Mouse (Mus musculus) 3T3-L1 (cell line): ENCODE measurements around the gene S100b.
A peak's percentile ranks its signal among the peaks of the same experiment; 100 is the strongest.

ENCODE experiments used
- DNase-seq: peaks from one replicate; pipeline ENCODE4 v3.0.0-alpha.2; 2015; ENCODE audit warnings: low read depth, low spot score

The S100b gene

DNA sequence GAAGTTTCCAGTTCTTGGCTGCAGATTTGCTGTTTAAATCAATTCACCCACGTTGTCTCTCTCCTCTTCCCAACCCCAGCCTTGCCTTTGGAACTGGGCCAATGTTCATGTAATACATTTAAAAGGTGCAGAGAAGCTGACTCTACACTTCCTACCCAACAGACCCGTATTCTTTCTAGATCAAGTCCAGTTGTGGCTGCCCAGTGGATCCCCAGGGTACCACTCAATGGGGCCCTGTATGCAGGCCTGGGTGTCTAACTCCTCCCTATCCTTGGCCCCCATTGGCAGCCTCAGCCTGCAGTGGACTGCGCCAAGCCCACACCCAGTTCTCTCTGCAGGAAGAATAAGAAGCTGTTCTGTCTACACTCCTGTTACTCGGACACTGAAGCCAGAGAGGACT lies at the start of gene S100b:
Gene S100b, plus strand, starts transcription at position 318 of the 400 bp plus-strand sequence.
- peak; percentile 38 for DNase-seq

DNA sequence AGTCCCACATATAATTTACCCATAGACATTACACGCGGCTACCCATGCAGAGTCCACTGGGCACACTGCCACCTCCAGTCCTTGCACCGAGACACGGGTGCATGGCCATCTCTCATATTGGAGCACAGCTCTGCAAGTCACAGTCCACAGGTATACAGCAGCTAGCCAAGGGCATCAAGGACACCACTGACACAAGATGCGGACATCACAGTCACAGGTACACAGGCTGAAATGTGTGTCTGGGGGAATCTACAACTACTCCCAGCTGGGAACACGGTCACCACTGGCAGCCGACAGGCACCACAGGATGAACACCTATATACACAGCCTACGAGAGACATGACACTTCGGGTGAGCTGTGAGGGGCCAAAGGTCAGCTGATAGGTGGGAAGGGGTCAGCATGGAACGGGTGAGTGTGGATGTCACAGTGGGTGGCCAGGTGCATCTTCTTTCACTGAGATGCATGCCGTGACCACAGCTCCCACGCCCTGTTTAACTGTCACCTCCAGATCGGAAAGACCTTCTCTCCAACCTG lies 46.3 kb upstream of the S100b start:
- no peak for DNase-seq

DNA sequence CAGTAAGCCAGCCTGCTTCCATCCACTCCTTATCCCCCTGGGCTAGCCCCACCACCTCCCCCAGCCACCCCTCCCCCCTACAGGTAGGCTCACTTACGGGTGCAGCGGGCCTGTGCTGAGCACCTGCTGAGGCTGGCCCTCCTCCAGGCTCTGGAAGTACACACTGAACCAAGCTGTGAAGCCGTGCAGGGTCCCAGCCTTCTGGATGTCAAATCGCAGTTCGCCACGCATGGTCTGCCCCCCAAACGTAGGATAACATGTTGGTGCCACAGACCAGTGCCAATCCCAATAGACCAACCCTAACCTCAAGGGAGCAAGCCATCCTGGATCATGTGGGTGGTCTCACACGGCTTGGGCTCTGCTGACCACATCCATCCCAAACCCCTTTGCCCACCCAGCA lies 44.4 kb upstream of the S100b start:
- DNase-seq = no peak

DNA sequence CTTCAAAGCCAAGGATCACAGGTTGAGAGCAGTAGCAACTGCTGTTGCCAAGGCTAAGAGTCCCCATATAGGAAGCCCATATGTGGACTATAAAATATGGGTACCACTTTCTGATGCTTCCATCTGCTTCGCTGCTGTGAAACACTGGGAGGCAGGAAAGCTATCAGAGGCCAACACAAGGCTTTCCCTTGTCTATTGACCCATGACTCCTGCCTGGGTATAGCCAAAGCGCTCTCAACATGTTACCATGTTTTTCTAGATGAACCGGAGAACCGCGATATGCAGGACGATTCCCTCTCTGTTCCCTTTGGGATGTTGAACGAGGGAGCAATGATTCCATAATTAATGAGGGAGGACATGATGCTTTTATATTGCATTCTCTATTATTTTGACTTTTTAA lies 42.8 kb upstream of the S100b start:
- no peak for DNase-seq

DNA sequence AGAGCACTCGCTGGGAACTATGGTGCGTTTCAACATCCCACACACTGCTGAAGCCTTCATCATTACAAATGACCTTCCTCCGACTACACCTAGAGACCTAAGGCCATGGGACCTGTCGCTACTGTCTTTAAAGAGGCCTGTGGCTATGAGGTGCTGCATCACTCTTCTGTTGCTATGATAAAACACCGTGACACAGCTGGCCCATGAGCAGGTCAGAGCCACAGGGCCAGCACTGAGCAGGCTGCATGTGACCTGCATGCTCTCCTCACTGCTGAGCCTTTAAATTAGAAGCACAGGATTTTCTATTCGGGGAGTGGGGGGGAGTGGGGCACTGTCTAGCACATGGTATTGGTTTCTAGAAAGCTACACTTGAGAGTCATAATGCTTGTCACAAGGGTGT lies 41.5 kb upstream of the S100b start:
- no peak for DNase-seq

DNA sequence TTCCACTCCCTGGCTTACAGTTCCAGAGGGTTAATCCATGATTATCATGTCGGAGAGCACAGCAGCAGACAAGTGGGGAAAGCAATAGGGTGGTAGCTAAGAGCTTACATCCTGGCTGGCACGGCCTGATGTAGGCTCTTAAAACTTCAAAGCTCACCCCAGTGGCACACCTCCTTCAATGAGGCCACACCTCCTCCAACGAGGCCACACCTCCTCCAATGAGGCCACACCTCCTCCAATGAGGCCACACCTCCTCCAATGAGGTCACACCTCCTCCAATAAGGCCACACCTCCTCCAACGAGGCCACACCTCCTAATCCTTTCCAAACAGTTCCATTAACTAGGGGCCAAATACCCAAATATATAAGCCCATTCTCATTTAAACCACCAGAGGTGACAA lies 39.5 kb upstream of the S100b start:
- DNase-seq = no peak

DNA sequence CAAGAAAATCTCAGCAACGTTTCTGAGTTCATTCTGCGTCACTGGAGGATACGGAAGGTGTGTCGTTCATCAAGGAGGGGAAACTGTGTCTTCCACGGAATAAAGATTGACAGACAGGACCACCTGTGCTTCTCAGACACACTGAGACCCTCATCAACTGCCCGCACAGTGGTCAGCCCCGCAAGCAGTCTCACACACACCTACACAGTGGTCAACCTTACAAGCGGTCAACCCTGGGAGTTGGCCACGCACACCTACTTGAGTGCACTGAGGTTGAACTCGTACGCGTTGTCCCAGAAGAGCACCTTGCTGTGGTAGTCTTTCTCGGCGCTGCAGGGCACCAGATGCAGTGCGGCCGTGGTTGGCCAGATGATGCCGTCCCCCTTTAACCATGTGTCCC lies 36.6 kb upstream of the S100b start:
- DNase-seq = no peak

DNA sequence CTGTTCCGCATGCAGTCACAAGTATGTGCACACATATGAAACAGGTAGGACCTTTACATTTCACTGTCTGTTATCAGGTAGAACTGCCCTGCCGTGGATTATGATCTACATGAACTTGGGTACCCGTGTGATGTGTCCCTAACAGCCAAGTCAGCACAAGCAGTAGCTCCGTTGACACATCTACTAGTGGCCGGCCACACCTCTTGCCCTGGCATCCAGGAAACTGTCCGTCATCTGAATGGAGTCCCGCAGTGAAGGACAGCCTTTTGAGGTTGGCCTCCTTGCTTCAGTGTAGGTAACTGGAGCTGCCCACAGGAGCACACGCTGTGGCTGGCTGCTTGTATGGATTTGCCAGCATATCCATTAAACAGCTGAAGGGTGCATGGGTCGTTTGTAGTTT lies 35.4 kb upstream of the S100b start:
- DNase-seq = no peak

DNA sequence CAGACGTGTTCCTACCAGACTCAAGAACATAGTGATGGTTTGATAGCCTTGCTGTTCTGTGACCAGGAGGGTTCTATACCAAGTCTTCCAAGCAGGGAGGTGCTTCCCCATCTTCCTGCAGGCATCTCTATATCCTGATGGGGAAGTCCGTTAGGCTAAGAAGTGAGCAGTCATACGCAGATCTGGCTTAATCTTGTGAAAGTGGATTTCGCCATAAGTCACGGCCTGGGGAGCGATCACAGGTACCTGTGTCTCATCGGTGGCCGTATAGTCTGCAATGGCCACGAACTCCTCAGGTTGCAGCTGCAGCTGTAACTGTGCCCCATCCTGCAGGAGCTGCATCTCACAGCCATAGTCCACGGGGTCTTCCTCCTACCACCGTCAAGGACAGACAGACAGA lies 27.7 kb upstream of the S100b start:
- DNase-seq = no peak

DNA sequence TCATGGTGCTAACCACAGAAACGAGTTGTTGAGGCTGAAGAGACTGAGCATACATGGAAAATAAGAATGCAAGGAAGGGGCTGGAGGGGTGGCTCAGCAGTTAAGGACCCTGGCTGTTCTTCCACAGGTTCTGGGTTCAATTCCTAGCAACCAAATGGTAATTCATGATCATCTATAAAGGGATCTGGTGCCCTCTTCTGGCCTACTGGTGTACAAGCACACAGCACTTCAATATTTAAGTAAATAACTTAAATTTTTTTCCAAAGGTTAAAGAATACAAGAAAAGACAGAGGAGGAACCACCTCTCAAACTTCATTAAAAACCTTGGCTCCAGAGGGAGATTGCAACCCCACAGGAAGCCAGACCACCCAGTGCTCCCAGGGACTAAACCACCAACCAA lies 24.0 kb upstream of the S100b start:
- peak; percentile 33 for DNase-seq

DNA sequence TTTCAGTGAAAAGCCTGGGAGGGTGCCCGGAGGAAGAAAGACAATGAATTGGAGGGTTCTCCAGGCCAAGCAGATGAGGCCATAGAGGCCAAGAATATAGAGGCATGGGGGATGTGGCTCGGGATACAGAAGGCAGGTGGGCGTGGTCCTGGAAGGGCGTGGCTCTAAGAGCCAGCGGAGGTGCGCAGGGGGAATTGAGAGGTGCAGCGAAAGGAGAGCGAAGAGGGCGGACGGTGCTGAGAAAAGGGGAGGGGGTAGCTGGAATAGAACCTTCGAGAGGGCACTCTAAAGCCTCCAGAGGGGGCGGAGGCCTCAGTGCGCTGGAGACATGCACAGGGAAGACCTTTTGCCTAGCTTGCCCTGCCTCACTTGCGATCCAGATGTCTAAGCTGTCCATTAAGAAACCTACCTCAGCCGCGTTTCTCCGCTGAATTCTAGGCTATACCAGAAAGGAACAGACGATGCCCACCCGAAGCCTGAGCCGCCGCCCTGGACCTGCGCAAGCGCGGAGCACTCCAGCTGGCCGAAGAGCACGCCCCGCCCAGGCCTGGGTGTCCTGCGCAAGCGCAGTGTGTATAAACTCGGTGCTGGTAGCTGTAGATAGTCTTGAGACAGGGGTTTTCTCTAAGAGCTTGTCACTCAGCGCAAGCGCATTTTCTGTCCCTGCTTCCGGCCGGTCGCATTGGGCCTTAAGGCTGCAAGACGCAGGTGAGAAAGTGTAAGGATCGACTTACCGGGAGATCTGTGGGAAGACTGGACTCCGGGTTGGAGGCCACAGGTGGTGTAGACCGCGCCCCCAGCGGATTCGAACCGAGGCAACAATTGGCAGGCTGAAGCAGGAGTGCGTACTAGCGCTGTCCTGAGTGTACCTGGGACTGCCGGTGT lies 16.1 kb upstream of the S100b start, which contains the start of gene Prmt2:
Gene Prmt2, minus strand, starts transcription at position 525 of the 885 bp plus-strand sequence.
- peak; percentile 93 for DNase-seq

DNA sequence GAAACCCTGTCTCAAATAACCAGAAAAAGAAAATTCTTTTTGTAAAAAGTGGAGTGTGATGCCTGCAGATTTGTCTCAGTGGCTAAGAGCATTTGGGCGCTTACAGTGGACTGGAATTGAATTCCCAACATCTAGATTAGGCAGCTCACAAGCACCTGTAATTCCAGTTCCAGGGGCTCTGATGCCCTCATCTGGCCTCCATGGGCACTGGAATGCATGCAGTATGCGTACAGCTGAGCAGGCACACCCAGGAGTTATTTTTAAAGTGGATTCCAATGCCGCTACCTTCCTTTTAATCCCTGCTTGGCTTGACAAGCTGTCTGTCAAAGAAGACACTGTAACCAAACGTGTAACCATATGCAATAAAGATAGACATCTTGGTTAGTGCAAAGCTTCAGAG lies 14.3 kb upstream of the S100b start:
- DNase-seq = no peak

DNA sequence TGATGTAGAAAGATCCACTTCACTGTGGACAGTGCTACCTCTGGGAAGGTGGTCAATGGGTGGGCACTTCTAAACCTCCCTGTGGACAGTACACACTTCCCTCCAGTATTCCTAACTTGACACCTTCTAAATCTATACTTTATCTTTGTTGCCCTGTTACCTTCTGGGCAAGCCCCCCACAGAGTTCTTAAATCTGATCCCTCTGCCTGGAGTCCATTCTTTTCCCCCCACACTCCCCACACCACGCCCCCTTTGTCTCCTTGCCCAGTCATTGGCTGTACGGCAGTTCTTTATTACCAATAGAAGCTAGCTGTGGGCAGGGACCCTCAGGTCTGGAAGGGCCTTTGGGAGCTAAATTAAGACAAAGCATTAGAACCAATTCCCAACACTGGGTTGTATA lies 8.5 kb upstream of the S100b start:
- no peak for DNase-seq

DNA sequence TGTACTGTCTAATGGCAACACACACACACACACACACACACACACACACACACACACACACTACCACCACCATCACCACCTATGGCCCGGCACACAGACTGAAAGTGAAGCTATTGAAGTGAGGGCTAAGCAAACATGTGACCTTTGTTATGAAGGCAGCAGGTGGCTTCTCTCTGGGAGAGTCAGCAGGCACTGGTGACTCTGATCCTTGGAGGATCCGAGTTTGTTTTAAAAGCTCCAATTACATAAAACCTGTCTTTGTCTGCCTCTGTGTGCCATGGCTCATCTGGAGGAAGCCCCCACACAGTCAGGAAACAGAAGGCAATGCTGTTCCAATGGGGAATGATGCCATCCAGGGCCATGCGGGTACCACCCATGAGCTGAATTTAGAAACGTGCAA lies 7.1 kb upstream of the S100b start:
- DNase-seq = no peak

DNA sequence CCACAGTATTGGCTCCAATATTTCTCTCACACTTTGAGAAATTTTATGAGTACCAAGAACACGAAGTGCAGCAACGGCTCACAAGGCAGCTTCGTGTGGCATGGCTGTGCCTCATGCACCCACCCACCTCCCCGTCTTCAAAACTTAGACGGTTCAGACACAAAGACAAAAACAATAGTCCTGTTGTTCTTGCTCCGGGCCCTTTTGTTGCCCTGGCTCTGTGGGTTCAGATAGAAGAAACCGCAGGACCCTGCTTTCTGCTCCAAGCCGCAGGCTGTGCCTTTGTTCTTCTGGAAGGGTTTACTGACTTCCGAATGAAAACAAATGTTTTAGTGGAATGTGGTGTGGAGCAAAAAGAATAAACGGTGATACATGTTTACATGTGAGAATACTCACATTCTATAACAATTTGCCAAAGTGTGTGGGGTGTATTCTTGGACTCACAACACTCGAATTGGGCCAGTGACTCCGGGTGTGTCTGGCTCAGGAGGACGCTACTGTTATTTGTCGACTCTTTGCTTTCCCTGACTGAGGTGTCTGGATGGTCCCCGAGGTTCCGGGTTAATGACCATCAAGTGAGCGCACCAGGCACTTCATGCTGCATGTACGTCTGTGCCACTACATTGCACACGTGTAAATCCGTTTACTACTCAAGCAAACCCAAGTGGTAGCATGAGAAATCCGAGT lies 5.5 kb upstream of the S100b start:
- DNase-seq = no peak

DNA sequence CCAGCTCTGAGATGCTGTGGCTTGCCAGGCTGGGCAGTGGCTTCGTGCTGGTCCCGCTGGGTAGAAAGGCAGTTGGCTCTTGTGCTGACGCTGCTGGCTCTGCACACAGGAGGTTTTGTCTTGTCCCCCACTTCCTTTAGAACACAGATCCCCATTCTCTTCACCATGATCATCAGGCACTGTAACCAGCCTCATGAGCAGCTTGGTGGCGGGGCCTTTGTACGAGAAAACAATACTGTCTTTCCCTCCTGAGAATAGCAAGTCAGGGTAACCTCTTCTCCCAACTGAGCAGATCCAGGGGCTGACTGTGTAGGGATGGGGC lies 5.0 kb upstream of the S100b start:
- no peak for DNase-seq

DNA sequence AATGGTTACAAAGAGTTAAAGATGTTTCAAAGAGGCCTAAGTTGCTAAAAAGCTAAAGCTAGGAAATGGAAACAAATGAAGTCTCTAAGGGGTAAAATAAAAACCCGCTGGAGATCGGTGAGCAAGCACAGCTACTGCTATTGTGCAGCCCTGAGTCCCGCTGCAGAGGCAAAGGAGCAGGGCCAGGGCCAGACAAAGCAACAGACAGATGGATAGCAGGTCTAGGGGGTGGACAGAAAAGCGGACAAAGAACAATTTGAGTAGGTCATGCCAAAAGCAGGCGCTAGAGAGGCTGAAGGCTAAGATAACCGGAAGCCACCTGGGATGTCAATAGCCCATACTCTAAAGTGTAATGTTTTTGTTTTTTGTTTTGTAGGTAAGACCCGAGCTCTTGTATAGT lies 2.8 kb upstream of the S100b start:
- DNase-seq = no peak

DNA sequence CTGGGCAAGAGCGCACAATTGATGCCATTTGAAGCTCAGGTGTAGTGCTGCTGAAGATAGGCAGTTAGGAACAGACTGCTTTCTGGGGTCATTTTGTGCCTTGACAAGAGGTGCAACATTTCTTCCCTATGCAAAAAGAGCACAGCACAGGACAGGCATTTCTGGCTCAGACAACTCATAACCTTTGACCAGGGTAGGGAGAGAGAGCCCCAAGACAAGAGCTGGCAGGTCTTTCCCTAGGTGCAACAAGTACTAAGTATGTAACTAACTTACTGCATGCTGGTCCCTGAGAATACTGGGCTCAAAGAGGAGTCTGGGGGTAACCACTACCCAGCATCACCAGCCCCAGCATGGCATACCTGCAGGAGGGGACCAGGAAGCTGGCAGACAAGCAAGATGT lies 574 bp upstream of the S100b start:
- DNase-seq = no peak

DNA sequence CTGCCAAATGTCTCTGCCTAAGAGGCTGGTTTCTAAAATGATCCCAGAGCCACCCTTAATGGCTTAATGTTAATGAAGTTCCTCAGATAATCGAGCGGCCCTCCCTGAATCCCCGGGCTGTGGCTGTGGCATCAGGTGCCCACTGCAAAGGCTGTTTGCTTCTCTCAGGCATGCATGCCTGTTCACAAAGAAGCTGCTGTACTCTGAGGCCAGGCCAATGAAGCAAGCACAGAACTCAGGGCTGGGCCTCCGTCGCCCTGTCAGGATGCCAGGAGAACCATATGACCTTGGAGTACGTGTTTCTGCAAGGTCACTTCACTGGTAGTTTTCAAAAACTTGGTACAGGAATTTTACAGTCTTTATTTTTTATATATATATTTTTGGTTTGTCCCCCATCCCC lies 2.0 kb downstream of the S100b start:
- no peak for DNase-seq

DNA sequence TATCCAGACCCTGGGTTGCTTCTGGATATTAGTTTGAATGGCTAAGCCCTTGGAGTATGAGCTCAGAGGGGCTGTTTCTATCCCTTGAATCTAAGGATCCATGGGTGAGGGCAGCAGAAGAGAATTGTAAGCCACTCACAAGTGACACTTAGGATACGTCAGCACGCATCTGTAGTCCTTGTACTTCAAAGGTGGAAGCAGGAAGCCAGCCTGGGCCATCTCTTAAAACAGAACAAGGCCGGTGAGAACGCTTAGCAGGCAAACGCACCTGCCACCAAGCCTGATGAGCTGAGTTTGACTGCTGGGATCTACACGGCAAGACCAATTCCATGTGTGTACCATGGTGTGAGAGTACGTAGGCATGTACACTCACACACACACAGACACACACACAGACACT lies 3.6 kb downstream of the S100b start:
- no peak for DNase-seq

DNA sequence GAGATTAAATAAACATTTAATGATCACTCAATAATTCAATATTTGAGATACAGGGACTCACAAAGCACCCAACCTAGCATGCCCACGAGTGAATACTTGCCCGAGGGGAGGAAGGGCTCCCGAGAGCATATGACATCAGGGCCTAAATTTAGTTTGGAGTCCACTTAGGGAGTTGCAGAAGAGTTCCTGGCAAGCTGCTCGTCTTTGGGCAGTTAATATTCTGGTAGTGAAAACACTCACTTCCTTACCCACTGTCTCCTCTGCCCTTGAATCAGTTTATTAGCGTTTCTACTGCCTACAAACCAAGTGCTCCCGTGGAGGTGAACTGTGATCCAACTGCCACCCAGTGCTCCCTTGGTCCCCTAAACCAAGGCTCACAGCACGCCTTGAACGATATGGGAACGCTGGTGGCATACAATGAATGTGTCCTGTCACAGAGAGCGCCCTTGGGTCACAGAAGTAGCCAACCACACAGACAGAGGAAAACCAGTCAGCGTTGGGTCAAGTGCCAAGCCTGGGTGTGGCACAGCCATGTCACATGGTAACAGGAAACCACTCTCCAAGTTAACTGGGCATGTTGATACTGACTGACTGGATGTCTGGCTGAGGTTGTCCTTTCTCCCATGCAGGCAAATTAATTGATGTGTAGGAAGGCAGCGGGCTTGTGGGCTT lies 4.2 kb downstream of the S100b start:
- peak; percentile 77 for DNase-seq

DNA sequence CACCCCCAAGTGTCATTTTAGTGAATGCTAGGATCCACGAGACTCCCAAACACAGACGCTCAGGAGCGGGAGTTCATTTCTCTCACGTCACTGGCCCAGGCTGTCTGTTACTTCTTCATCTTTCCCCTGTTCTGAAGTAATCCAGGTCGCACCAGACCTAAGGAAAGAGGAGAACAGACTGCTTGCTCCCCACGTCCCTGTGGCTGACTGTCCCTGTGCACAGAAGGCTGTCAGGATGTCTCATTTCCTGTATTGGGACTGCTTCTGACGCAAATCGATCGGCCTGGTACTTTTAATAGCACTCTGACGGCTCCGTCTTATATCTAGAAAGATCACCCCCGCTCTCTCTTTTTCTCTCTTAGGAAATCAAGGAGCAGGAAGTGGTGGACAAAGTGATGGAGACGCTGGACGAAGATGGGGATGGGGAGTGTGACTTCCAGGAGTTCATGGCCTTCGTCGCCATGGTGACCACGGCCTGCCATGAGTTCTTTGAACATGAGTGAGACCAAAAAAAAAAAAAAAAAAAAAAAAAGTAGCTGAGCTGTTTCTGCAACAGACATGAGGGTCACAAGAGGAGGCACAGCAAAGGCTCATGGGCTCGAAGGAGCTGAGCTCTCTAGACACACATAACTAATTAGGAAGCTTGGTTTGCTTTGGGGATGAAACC lies 6.0 kb downstream of the S100b start:
- no peak for DNase-seq
